Mouse (Mus musculus) limb, embryonic 13.5 days (tissue): Measurements from ENCODE around the gene Gm17660. TPM values are rescaled to one million over a fixed set of nuclear protein-coding genes. Genes with fewer than 3 reads are reported as not detected.

Experiments used
- ATAC-seq: fragments of 200-750 bp; cut with Nextera tagmentation; 2 replicates; pipeline ENCODE4 v1.8.0; 2017; ENCODE audit warnings: low read depth, moderate number of reproducible peaks, moderate TSS enrichment; ENCODE audit not compliant: low FRiP score
- H3K27ac ChIP-seq: fragments of 300-500 bp; sonication (generic); 2 replicates; pipeline ENCODE4 v1.5.1; 2015; ENCODE audit warnings: inconsistent platforms, mild to moderate bottlenecking, moderate library complexity
- H3K27me3 ChIP-seq: fragments of 300-500 bp; sonication (generic); 2 replicates; pipeline ENCODE4 v1.6.1; 2015; ENCODE audit warnings: mild to moderate bottlenecking, inconsistent platforms
- H3K36me3 ChIP-seq: fragments of 300-500 bp; sonication (generic); 2 replicates; pipeline ENCODE4 v1.6.1; 2015; ENCODE audit warnings: inconsistent platforms, mild to moderate bottlenecking, moderate library complexity
- H3K4me1 ChIP-seq: fragments of 300-500 bp; sonication (generic); 2 replicates; pipeline ENCODE4 v1.6.1; 2015; ENCODE audit warnings: inconsistent platforms
- H3K4me2 ChIP-seq: fragments of 300-500 bp; sonication (generic); replicated peaks from 2 replicates; pipeline ENCODE4 v1.6.1; 2015; ENCODE audit warnings: inconsistent platforms, mild to moderate bottlenecking, moderate library complexity
- H3K4me3 ChIP-seq: fragments of 300-500 bp; sonication (generic); 2 replicates; pipeline ENCODE4 v1.5.1; 2015; ENCODE audit warnings: moderate library complexity, mild to moderate bottlenecking, inconsistent platforms
- H3K9ac ChIP-seq: fragments of 300-500 bp; sonication (generic); 2 replicates; pipeline ENCODE4 v1.6.1; 2015; ENCODE audit warnings: mild to moderate bottlenecking, inconsistent platforms
- H3K9me3 ChIP-seq: fragments of 300-500 bp; sonication (generic); 2 replicates; pipeline ENCODE4 v1.6.1; 2016; ENCODE audit warnings: inconsistent platforms
- WGBS: fragments of 180-500 bp; shearing (Covaris S2); methylation state at CpG from one replicate; pipeline ENCODE4 v1.1.7; 2015; 5-methylcytosine and 5-hydroxymethylcytosine counted together
- polyA plus RNA-seq: library from polyadenylated mRNA; unstranded; fragments of >200 nt; fragmentation: Nextera tagmentation; extraction: Ambion mirVana; gene quantifications from 2 replicates; pipeline ENCODE4 v1.2.1, GENCODE M21; 2015

Gene Gm17660
- polyA plus RNA-seq, 1 experiment from 2014 or later: not detected

GRCm38 (mm10) chr5:104052956-104053355 lies 24.5 kb downstream of the Gm17660 start:
- Histone ChIP-seq H3K36me3 (peaks cover 39% of the 10 kb centered on the region), H3K4me1 (peaks cover 5% of the 10 kb centered on the region), H3K27me3 (no peaks in the 10 kb centered on the region), H3K9ac (no peak overlapping the region), H3K9me3 (no peaks in the 10 kb centered on the region), H3K27ac (no peak overlapping the region), H3K4me2 (no peak overlapping the region), H3K4me3 (no peak overlapping the region)
- ATAC-seq: no peak
- WGBS: 65% methylated on average over 8 of the region's 8 CpGs

- WGBS: 41% methylated on average over 4 of the region's 4 CpGs
- Histone ChIP-seq H3K4me1 (peaks cover 14% of the 10 kb centered on the region), H3K27me3 (no peaks in the 10 kb centered on the region), H3K4me3 (peak overlapping the region; percentile 84), H3K36me3 (peaks cover 23% of the 10 kb centered on the region), H3K9me3 (no peaks in the 10 kb centered on the region), H3K9ac (0 out of 2 replicates have a peak overlapping the region, but pooled peaks have one; percentile 89), H3K4me2 (peak overlapping the region; percentile 69), H3K27ac (no peak overlapping the region)
- ATAC-seq: no peak
These were observed 29.3 kb downstream of the Gm17660 start for GRCm38 (mm10) chr5:104048139-104048538.

- Histone ChIP-seq H3K36me3 (peaks cover 20% of the 10 kb centered on the region), H3K4me3 (peak overlapping the region; percentile 84), H3K27ac (peak overlapping the region; percentile 84; the same call in 1 of the 2 replicates), H3K4me2 (peak overlapping the region; percentile 69), H3K4me1 (peaks cover 14% of the 10 kb centered on the region), H3K27me3 (no peaks in the 10 kb centered on the region), H3K9me3 (no peaks in the 10 kb centered on the region), H3K9ac (peak overlapping the region; percentile 89)
- no peak for ATAC-seq
- WGBS: 4% methylated on average over 19 of the region's 19 CpGs
These were observed 30.0 kb downstream of the Gm17660 start for GRCm38 (mm10) chr5:104047200-104048105.

GRCm38 (mm10) chr5:104046256-104047199 lies 30.9 kb downstream of the Gm17660 start, which contains the start of gene Nudt9:
TSS of gene Nudt9 (plus strand) at chr5:104046306.
- Histone ChIP-seq H3K27me3 (no peaks in the 10 kb centered on the region), H3K27ac (peak within 1 kb of the TSS; percentile 84), H3K4me3 (peak within 1 kb of the TSS; percentile 84), H3K9me3 (no peaks in the 10 kb centered on the region), H3K36me3 (peaks cover 11% of the 10 kb centered on the region), H3K4me1 (peaks cover 14% of the 10 kb centered on the region), H3K4me2 (peak within 1 kb of the TSS; percentile 69), H3K9ac (peak within 1 kb of the TSS; percentile 89)
- peak; percentile 98 for ATAC-seq
- WGBS: 5% methylated on average over 76 of the region's 90 CpGs

- no peak overlapping the region for H3K4me3 ChIP-seq
- H3K4me1 ChIP-seq: peaks cover 14% of the 10 kb centered on the region
- 55% methylated on average over 2 of the region's 2 CpGs for WGBS
- no peak overlapping the region for H3K4me2 ChIP-seq
- no peaks in the 10 kb centered on the region for H3K27me3 ChIP-seq
- H3K36me3 ChIP-seq: no peaks in the 10 kb centered on the region
- no peak overlapping the region for H3K27ac ChIP-seq
- ATAC-seq: no peak
- no peaks in the 10 kb centered on the region for H3K9me3 ChIP-seq
- H3K9ac ChIP-seq: no peak overlapping the region
These were observed 33.7 kb downstream of the Gm17660 start for GRCm38 (mm10) chr5:104043704-104044103.

- H3K4me3 ChIP-seq: no peak overlapping the region
- H3K27me3 ChIP-seq: no peaks in the 10 kb centered on the region
- H3K27ac ChIP-seq: no peak overlapping the region
- no peak for ATAC-seq
- H3K36me3 ChIP-seq: no peaks in the 10 kb centered on the region
- H3K4me1 ChIP-seq: peaks cover 9% of the 10 kb centered on the region
- H3K4me2 ChIP-seq: no peak overlapping the region
- no peaks in the 10 kb centered on the region for H3K9me3 ChIP-seq
- 82% methylated on average over 2 of the region's 2 CpGs for WGBS
- H3K9ac ChIP-seq: no peak overlapping the region
These were observed 34.5 kb downstream of the Gm17660 start for GRCm38 (mm10) chr5:104042906-104043305.

- 63% methylated on average over 6 of the region's 6 CpGs for WGBS
- H3K36me3 ChIP-seq: no peaks in the 10 kb centered on the region
- H3K4me3 ChIP-seq: no peak overlapping the region
These were observed 38.1 kb downstream of the Gm17660 start for GRCm38 (mm10) chr5:104039154-104039932.

GRCm38 (mm10) chr5:104036686-104037085 lies 40.7 kb downstream of the Gm17660 start:
- Histone ChIP-seq H3K4me1 (no peaks in the 10 kb centered on the region), H3K9ac (no peak overlapping the region), H3K4me3 (no peak overlapping the region), H3K36me3 (no peaks in the 10 kb centered on the region), H3K27me3 (no peaks in the 10 kb centered on the region), H3K4me2 (no peak overlapping the region), H3K27ac (no peak overlapping the region), H3K9me3 (no peaks in the 10 kb centered on the region)
- 81% methylated on average over 1 of the region's 1 CpGs for WGBS
- no peak for ATAC-seq

More at GRCm38 (mm10) chr5:104039154-104039932, 38.1 kb downstream of the Gm17660 start:
- H3K9me3 ChIP-seq: no peaks in the 10 kb centered on the region
- no peak overlapping the region for H3K27ac ChIP-seq
- H3K4me2 ChIP-seq: no peak overlapping the region
- H3K9ac ChIP-seq: no peak overlapping the region
- H3K4me1 ChIP-seq: no peaks in the 10 kb centered on the region
- no peak for ATAC-seq
- H3K27me3 ChIP-seq: no peaks in the 10 kb centered on the region

- H3K9me3 ChIP-seq: no peaks in the 10 kb centered on the region
- H3K9ac ChIP-seq: no peak overlapping the region
- H3K27me3 ChIP-seq: no peaks in the 10 kb centered on the region
- H3K4me2 ChIP-seq: no peak overlapping the region
- no peak for ATAC-seq
- WGBS: 57% methylated on average over 1 of the region's 1 CpGs
- no peak overlapping the region for H3K4me3 ChIP-seq
- H3K27ac ChIP-seq: no peak overlapping the region
- H3K36me3 ChIP-seq: no peaks in the 10 kb centered on the region
- no peaks in the 10 kb centered on the region for H3K4me1 ChIP-seq
These were observed 41.6 kb downstream of the Gm17660 start for GRCm38 (mm10) chr5:104035824-104036223.

- H3K36me3 ChIP-seq: no peaks in the 10 kb centered on the region
- no peak overlapping the region for H3K4me3 ChIP-seq
- no peaks in the 10 kb centered on the region for H3K9me3 ChIP-seq
- H3K9ac ChIP-seq: no peak overlapping the region
- H3K4me1 ChIP-seq: no peaks in the 10 kb centered on the region
- H3K27ac ChIP-seq: no peak overlapping the region
- ATAC-seq: no peak
- no peak overlapping the region for H3K4me2 ChIP-seq
- H3K27me3 ChIP-seq: no peaks in the 10 kb centered on the region
These were observed 42.3 kb downstream of the Gm17660 start for GRCm38 (mm10) chr5:104035066-104035465.

- H3K36me3 ChIP-seq: no peaks in the 10 kb centered on the region
- no peaks in the 10 kb centered on the region for H3K4me1 ChIP-seq
- H3K4me3 ChIP-seq: no peak overlapping the region
- no peaks in the 10 kb centered on the region for H3K9me3 ChIP-seq
- no peak for ATAC-seq
- H3K9ac ChIP-seq: no peak overlapping the region
- H3K27ac ChIP-seq: no peak overlapping the region
- 88% methylated on average over 2 of the region's 2 CpGs for WGBS
- no peaks in the 10 kb centered on the region for H3K27me3 ChIP-seq
- H3K4me2 ChIP-seq: no peak overlapping the region
These were observed 44.8 kb downstream of the Gm17660 start for GRCm38 (mm10) chr5:104032434-104033097.
